Mouse (Mus musculus) layer of hippocampus, adult 8-10 months (tissue): ENCODE results near the gene A530016L24Rik. TPM values are rescaled to one million over a fixed set of nuclear protein-coding genes. Genes with fewer than 3 reads are reported as not detected.

ENCODE experiments used
- DNase-seq, 2 experiments: peaks; one replicate each; pipeline ENCODE4 v3.0.0; 2022; ENCODE audit warnings: low spot score in 2 of 2
- total RNA-seq, 4 experiments: library from RNA; stranded (reverse); gene quantifications; 2 replicates each; pipeline ENCODE4 v1.2.4; 2022

The A530016L24Rik gene
- total RNA-seq, 4 experiments from 2014 or later = 0.16 to 0.36 TPM; not detected in 2

- DNase-seq = peak in 1 of 2 experiments; percentile 54
Measured at GRCm38 (mm10) chr12:112498683-112499082, 9.4 kb downstream of the A530016L24Rik start.

GRCm38 (mm10) chr12:112503003-112503771 lies 13.9 kb downstream of the A530016L24Rik start:
- no peak for DNase-seq

- no peak for DNase-seq
Measured at GRCm38 (mm10) chr12:112506267-112506666, 17.0 kb downstream of the A530016L24Rik start.

- peak in 1 of 2 experiments; percentile 38 for DNase-seq
Measured at GRCm38 (mm10) chr12:112507264-112507663, 18.0 kb downstream of the A530016L24Rik start.

- no peak for DNase-seq
Measured at GRCm38 (mm10) chr12:112507984-112508383, 18.7 kb downstream of the A530016L24Rik start.

GRCm38 (mm10) chr12:112510365-112510732 lies 21.1 kb downstream of the A530016L24Rik start:
- no peak for DNase-seq

GRCm38 (mm10) chr12:112510733-112511372 lies 21.6 kb downstream of the A530016L24Rik start:
- peak in 1 of 2 experiments; percentile 68 for DNase-seq

GRCm38 (mm10) chr12:112514897-112515296 lies 25.6 kb downstream of the A530016L24Rik start:
- DNase-seq = no peak

GRCm38 (mm10) chr12:112516697-112517337 lies 27.6 kb downstream of the A530016L24Rik start, which contains the start of gene Tmem179:
Tmem179 (minus strand) TSS chr12:112516747.
- DNase-seq = no peak

- DNase-seq = no peak
Measured at GRCm38 (mm10) chr12:112518105-112518504, 28.9 kb downstream of the A530016L24Rik start.

- no peak for DNase-seq
Measured at GRCm38 (mm10) chr12:112533758-112534157, 44.5 kb downstream of the A530016L24Rik start.

- DNase-seq = no peak
Measured at GRCm38 (mm10) chr12:112537233-112537632, 48.0 kb downstream of the A530016L24Rik start.

GRCm38 (mm10) chr12:112538356-112538755 lies 49.1 kb downstream of the A530016L24Rik start:
- no peak for DNase-seq

GRCm38 (mm10) chr12:112539466-112539965 lies 50.3 kb downstream of the A530016L24Rik start:
- no peak for DNase-seq

GRCm38 (mm10) chr12:112540321-112540720 lies 51.1 kb downstream of the A530016L24Rik start:
- no peak for DNase-seq

GRCm38 (mm10) chr12:112541483-112542091 lies 52.3 kb downstream of the A530016L24Rik start:
- no peak for DNase-seq

- DNase-seq = no peak
Measured at GRCm38 (mm10) chr12:112542257-112542919, 53.1 kb downstream of the A530016L24Rik start.

- DNase-seq = peak; percentile 81 to 92
Measured at GRCm38 (mm10) chr12:112542920-112543300, 53.7 kb downstream of the A530016L24Rik start.

GRCm38 (mm10) chr12:112543941-112544340 lies 54.7 kb downstream of the A530016L24Rik start:
- no peak for DNase-seq

GRCm38 (mm10) chr12:112544946-112545701 lies 55.9 kb downstream of the A530016L24Rik start:
- no peak for DNase-seq
